Mouse (Mus musculus): ENCODE measurements around the gene Exo5. TPM values are rescaled to one million over a fixed set of nuclear protein-coding genes. Genes with fewer than 3 reads are reported as not detected.

Gene Exo5
- polyA plus RNA-seq, 1 experiment from 2014 or later = 37.1 TPM

- Histone ChIP-seq H3K4me3 (no peak overlapping the region), H3K9me3 (no peaks in the 10 kb centered on the region), H3K36me3 (no peaks in the 10 kb centered on the region), H3K9ac (no peak overlapping the region), H3K27me3 (no peaks in the 10 kb centered on the region), H3K4me2 (replicated peaks) (no peak overlapping the region), H3K27ac (no peak overlapping the region), H3K4me1 (peaks cover 4% of the 10 kb centered on the region; the same call in 1 of the 2 replicates)
- WGBS = 72% methylated on average over 7 of the region's 7 CpGs
- no peak for ATAC-seq (ENCODE audit: low FRiP score, low read depth)
These were observed 28.8 kb downstream of the Exo5 start for GRCm38 (mm10) chr4:120895810-120896584.

GRCm38 (mm10) chr4:120895226-120895625, 29.6 kb downstream of the Exo5 start:
- no peak for ATAC-seq (ENCODE audit: low FRiP score, low read depth)
- Histone ChIP-seq H3K4me2 (replicated peaks) (no peak overlapping the region), H3K36me3 (no peaks in the 10 kb centered on the region), H3K4me3 (no peak overlapping the region), H3K27ac (no peak overlapping the region), H3K9ac (no peak overlapping the region), H3K9me3 (no peaks in the 10 kb centered on the region), H3K27me3 (no peaks in the 10 kb centered on the region), H3K4me1 (peaks cover 11% of the 10 kb centered on the region; the same call in 1 of the 2 replicates)
- 80% methylated on average over 7 of the region's 7 CpGs for WGBS

- H3K4me2 ChIP-seq (replicated peaks) = no peak overlapping the region
- H3K36me3 ChIP-seq = no peaks in the 10 kb centered on the region
- no peak overlapping the region for H3K9ac ChIP-seq
- H3K4me3 ChIP-seq = no peak overlapping the region
- H3K27me3 ChIP-seq = no peaks in the 10 kb centered on the region
- H3K4me1 ChIP-seq = peaks cover 12% of the 10 kb centered on the region; the same call in 1 of the 2 replicates
- 73% methylated on average over 11 of the region's 11 CpGs for WGBS
- no peaks in the 10 kb centered on the region for H3K9me3 ChIP-seq
- H3K27ac ChIP-seq = no peak overlapping the region
- no peak for ATAC-seq (ENCODE audit: low FRiP score, low read depth)
These were observed 30.2 kb downstream of the Exo5 start for GRCm38 (mm10) chr4:120894584-120894983.

GRCm38 (mm10) chr4:120893656-120894401, 31.0 kb downstream of the Exo5 start:
- no peaks in the 10 kb centered on the region for H3K9me3 ChIP-seq
- H3K4me2 ChIP-seq (replicated peaks) = no peak overlapping the region
- no peak overlapping the region for H3K27ac ChIP-seq
- H3K4me1 ChIP-seq = peaks cover 12% of the 10 kb centered on the region; the same call in 1 of the 2 replicates
- no peak overlapping the region for H3K9ac ChIP-seq
- no peaks in the 10 kb centered on the region for H3K36me3 ChIP-seq
- no peak overlapping the region for H3K4me3 ChIP-seq
- H3K27me3 ChIP-seq = no peaks in the 10 kb centered on the region
- WGBS = 69% methylated on average over 11 of the region's 11 CpGs
- no peak for ATAC-seq (ENCODE audit: low FRiP score, low read depth)

GRCm38 (mm10) chr4:120892516-120892915, 32.3 kb downstream of the Exo5 start:
- Histone ChIP-seq H3K36me3 (no peaks in the 10 kb centered on the region), H3K27me3 (no peaks in the 10 kb centered on the region), H3K4me3 (no peak overlapping the region), H3K4me2 (replicated peaks) (no peak overlapping the region), H3K27ac (no peak overlapping the region), H3K9me3 (no peaks in the 10 kb centered on the region), H3K9ac (no peak overlapping the region), H3K4me1 (peaks cover 12% of the 10 kb centered on the region; the same call in 1 of the 2 replicates)
- WGBS = 56% methylated on average over 1 of the region's 1 CpGs
- no peak for ATAC-seq (ENCODE audit: low FRiP score, low read depth)

- Histone ChIP-seq H3K36me3 (no peaks in the 10 kb centered on the region), H3K9me3 (no peaks in the 10 kb centered on the region), H3K27me3 (no peaks in the 10 kb centered on the region), H3K27ac (no peak overlapping the region), H3K9ac (no peak overlapping the region), H3K4me3 (no peak overlapping the region), H3K4me2 (replicated peaks) (no peak overlapping the region), H3K4me1 (peaks cover 12% of the 10 kb centered on the region; the same call in 1 of the 2 replicates)
- no peak for ATAC-seq (ENCODE audit: low FRiP score, low read depth)
These were observed 32.9 kb downstream of the Exo5 start for GRCm38 (mm10) chr4:120891960-120892359.

- Histone ChIP-seq H3K9ac (no peak overlapping the region), H3K27ac (no peak overlapping the region), H3K4me2 (replicated peaks) (no peak overlapping the region), H3K9me3 (no peaks in the 10 kb centered on the region), H3K4me3 (no peak overlapping the region), H3K27me3 (no peaks in the 10 kb centered on the region), H3K4me1 (peaks cover 14% of the 10 kb centered on the region), H3K36me3 (no peaks in the 10 kb centered on the region)
- 45% methylated on average over 11 of the region's 11 CpGs for WGBS
- ATAC-seq (ENCODE audit: low FRiP score, low read depth) = peak; percentile 67; the same call in 1 of the 2 replicates
These were observed 33.9 kb downstream of the Exo5 start for GRCm38 (mm10) chr4:120890754-120891440.

- Histone ChIP-seq H3K4me3 (no peak overlapping the region), H3K27ac (no peak overlapping the region), H3K9me3 (no peaks in the 10 kb centered on the region), H3K36me3 (no peaks in the 10 kb centered on the region), H3K27me3 (no peaks in the 10 kb centered on the region), H3K9ac (no peak overlapping the region), H3K4me2 (replicated peaks) (no peak overlapping the region), H3K4me1 (peaks cover 19% of the 10 kb centered on the region)
- no peak for ATAC-seq (ENCODE audit: low FRiP score, low read depth)
- 67% methylated on average over 8 of the region's 8 CpGs for WGBS
These were observed 35.9 kb downstream of the Exo5 start for GRCm38 (mm10) chr4:120888884-120889283.

GRCm38 (mm10) chr4:120887381-120888112, 37.3 kb downstream of the Exo5 start:
- H3K9me3 ChIP-seq = no peaks in the 10 kb centered on the region
- peaks cover 20% of the 10 kb centered on the region for H3K4me1 ChIP-seq
- H3K4me2 ChIP-seq (replicated peaks) = no peak overlapping the region
- no peaks in the 10 kb centered on the region for H3K27me3 ChIP-seq
- H3K4me3 ChIP-seq = no peak overlapping the region
- no peak overlapping the region for H3K9ac ChIP-seq
- no peak for ATAC-seq (ENCODE audit: low FRiP score, low read depth)
- H3K27ac ChIP-seq = no peak overlapping the region
- H3K36me3 ChIP-seq = no peaks in the 10 kb centered on the region
- 21% methylated on average over 8 of the region's 8 CpGs for WGBS

- WGBS = 84% methylated on average over 5 of the region's 5 CpGs
- H3K27ac ChIP-seq = no peak overlapping the region
- H3K9me3 ChIP-seq = no peaks in the 10 kb centered on the region
- no peaks in the 10 kb centered on the region for H3K27me3 ChIP-seq
- H3K36me3 ChIP-seq = no peaks in the 10 kb centered on the region
- H3K9ac ChIP-seq = no peak overlapping the region
- peaks cover 26% of the 10 kb centered on the region for H3K4me1 ChIP-seq
- no peak overlapping the region for H3K4me2 ChIP-seq (replicated peaks)
- no peak overlapping the region for H3K4me3 ChIP-seq
- no peak for ATAC-seq (ENCODE audit: low FRiP score, low read depth)
These were observed 38.0 kb downstream of the Exo5 start for GRCm38 (mm10) chr4:120886811-120887210.

- Histone ChIP-seq H3K4me2 (replicated peaks) (no peak overlapping the region), H3K27me3 (no peaks in the 10 kb centered on the region), H3K27ac (no peak overlapping the region), H3K4me3 (no peak overlapping the region), H3K36me3 (no peaks in the 10 kb centered on the region), H3K4me1 (peaks cover 24% of the 10 kb centered on the region), H3K9ac (no peak overlapping the region), H3K9me3 (no peaks in the 10 kb centered on the region)
- 22% methylated on average over 4 of the region's 4 CpGs for WGBS
- ATAC-seq (ENCODE audit: low FRiP score, low read depth) = no peak
These were observed 38.7 kb downstream of the Exo5 start for GRCm38 (mm10) chr4:120886131-120886530.

All from limb, embryonic 13.5 days (tissue).